In the genomic region with DNA sequence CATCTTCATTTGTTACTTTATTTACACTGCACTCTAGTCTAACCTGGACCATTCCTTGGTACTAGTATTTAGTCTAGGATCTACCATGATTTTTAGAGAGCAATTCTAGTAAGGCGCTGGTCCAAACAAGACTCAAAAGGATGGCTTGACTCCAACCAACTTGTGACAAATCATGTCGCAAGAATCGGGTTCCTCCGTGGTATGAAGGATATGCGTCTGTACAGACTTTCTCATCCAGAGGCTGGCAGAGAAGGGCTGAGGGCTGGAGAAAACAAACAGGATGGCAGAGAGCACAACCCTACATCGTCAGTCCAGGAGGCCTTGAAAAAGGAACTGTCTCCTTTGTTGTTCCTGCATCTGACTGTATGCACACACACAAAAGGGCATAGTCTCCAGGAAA, we compare ENCODE assay signal across 13 mouse cellular contexts. TPM values are rescaled to one million over a fixed set of nuclear protein-coding genes. Genes with fewer than 3 reads are reported as not detected.
DNase-seq lines count a peak whose midpoint lies in the region; ATAC-seq and TF ChIP-seq lines count a peak whose summit lies in the region.
"Had no signal": no experiment of that assay in that cellular context is flagged by ENCODE, and none has a peak within 500 bp of the region (broad histone marks: within the 10 kb centered on the region; RNA-seq: fewer than 3 reads in every experiment).

No protein-coding gene starts in this region.

- DNase-seq in heart, adult 9 months (ENCODE audit: low spot score in 2 of 2): peak; percentile 13 to 26
- peak; percentile 57 to 71 for DNase-seq in adrenal gland, postnatal 36 days
- peak; percentile 66 for DNase-seq in lung, postnatal 0 days (ENCODE audit: low spot score)
- DNase-seq in cerebellum, adult 9-11 months: no peak
- DNase-seq in MN1 (ENCODE audit: low spot score): no peak
- DNase-seq: cerebellum, adult 18-20 months; kidney, adult 9 months had no signal

- ATAC-seq in heart, embryonic 11.5 days (replicated peaks; ENCODE audit: insufficient number of reproducible peaks, low FRiP score, low TSS enrichment): no peak
- no peak for ATAC-seq in lung, postnatal 0 days
- ATAC-seq: Patski had no signal

- no peak for TF ChIP-seq EP300 in ES-Bruce4 (IDR thresholded peaks at IDR 0.05; ENCODE audit: insufficient read depth, low read depth, low read length)
- 0 out of 2 replicates have a peak, but pooled peaks have one; percentile 22 for TF ChIP-seq EP300 in lung, postnatal 0 days (IDR thresholded peaks at IDR 0.05)

- WGBS in heart, embryonic 11.5 days (ENCODE audit: insufficient replicate concordance): 80% methylated on average over 6 of the region's 6 CpGs
- 31% methylated on average over 6 of the region's 6 CpGs for WGBS in lung, postnatal 0 days

- H3K27me3 ChIP-seq in heart, embryonic 11.5 days (ENCODE audit: control insufficient read depth, insufficient read depth, low read length): no peaks in the 10 kb centered on the region
- H3K27me3 ChIP-seq in ES-Bruce4 (ENCODE audit: control insufficient read depth, insufficient read depth, low read length, poor library complexity, severe bottlenecking): no peaks in the 10 kb centered on the region
- H3K27me3 ChIP-seq in lung, postnatal 0 days (replicated peaks; ENCODE audit: insufficient read depth, low read length): no peaks in the 10 kb centered on the region
- H3K27me3 ChIP-seq: Patski; stomach, embryonic 15.5 days had no signal

- H3K9ac ChIP-seq in heart, embryonic 11.5 days (ENCODE audit: low read depth, low read length): no peak overlapping the region
- 0 out of 2 replicates have a peak overlapping the region, but pooled peaks have one; percentile 36 for H3K9ac ChIP-seq in ES-Bruce4 (ENCODE audit: low read depth, poor library complexity, severe bottlenecking)
- H3K9ac ChIP-seq in lung, postnatal 0 days (replicated peaks; ENCODE audit: low read depth): no peak overlapping the region
- H3K9ac ChIP-seq: stomach, embryonic 15.5 days had no signal

- no peak overlapping the region for H3K27ac ChIP-seq in heart, embryonic 11.5 days (ENCODE audit: low read depth, low read length)
- no peak overlapping the region for H3K27ac ChIP-seq in ES-Bruce4 (ENCODE audit: insufficient read depth, low read length)
- no peak overlapping the region for H3K27ac ChIP-seq in lung, postnatal 0 days (ENCODE audit: low read length)
- H3K27ac ChIP-seq: limb, embryonic 10.5 days; stomach, embryonic 15.5 days had no signal

- 0 out of 2 replicates have a peak, but pooled peaks cover 2% of the 10 kb centered on the region for H3K36me3 ChIP-seq in heart, embryonic 11.5 days (ENCODE audit: control insufficient read depth, insufficient read depth, low read length)
- H3K36me3 ChIP-seq in ES-Bruce4 (ENCODE audit: control insufficient read depth, insufficient read depth, low read length, poor library complexity, severe bottlenecking): peaks cover 47% of the 10 kb centered on the region
- H3K36me3 ChIP-seq in lung, postnatal 0 days (ENCODE audit: insufficient read depth, low read length): no peaks in the 10 kb centered on the region

- H3K4me3 ChIP-seq in heart, embryonic 11.5 days (ENCODE audit: low read depth, low read length): no peak overlapping the region
- H3K4me3 ChIP-seq in ES-Bruce4 (ENCODE audit: low read depth, low read length): no peak overlapping the region
- H3K4me3 ChIP-seq in lung, postnatal 0 days (ENCODE audit: low read depth, low read length): no peak overlapping the region
- H3K4me3 ChIP-seq: stomach, embryonic 15.5 days had no signal

- no peak for TF ChIP-seq CTCF in ES-Bruce4 (IDR thresholded peaks at IDR 0.05; ENCODE audit: low read depth, low read length)
- TF ChIP-seq CTCF in lung, postnatal 0 days (IDR thresholded peaks at IDR 0.05): no peak

- no peaks in the 10 kb centered on the region for H3K4me1 ChIP-seq in heart, embryonic 11.5 days (ENCODE audit: control insufficient read depth, insufficient read depth, low read length)
- peaks cover 6% of the 10 kb centered on the region for H3K4me1 ChIP-seq in ES-Bruce4 (ENCODE audit: control insufficient read depth, insufficient read depth, low read length)
- peaks cover 23% of the 10 kb centered on the region for H3K4me1 ChIP-seq in lung, postnatal 0 days (ENCODE audit: insufficient read depth, low read depth, low read length)

- no peak for TF ChIP-seq POLR2A in ES-Bruce4 (IDR thresholded peaks at IDR 0.05; ENCODE audit: insufficient read depth, low read length)

- H3K9me3 ChIP-seq in heart, embryonic 11.5 days (replicated peaks; ENCODE audit: control insufficient read depth, low read length): no peaks in the 10 kb centered on the region
- no peaks in the 10 kb centered on the region for H3K9me3 ChIP-seq in ES-Bruce4 (replicated peaks; ENCODE audit: control insufficient read depth, insufficient read depth, low read length, poor library complexity, severe bottlenecking)
- H3K9me3 ChIP-seq in lung, postnatal 0 days (ENCODE audit: low read length): no peaks in the 10 kb centered on the region
- H3K9me3 ChIP-seq: limb, embryonic 10.5 days; stomach, embryonic 15.5 days had no signal

- no peak overlapping the region for H3K4me2 ChIP-seq in heart, embryonic 11.5 days
- peak overlapping the region; percentile 25; the same call in 1 of the 2 replicates for H3K4me2 ChIP-seq in lung, postnatal 0 days (replicated peaks; ENCODE audit: low read depth, low read length)

RNA-seq across cellular contexts. Expression of gene Fbxl3, which starts 2.7 kb away (rescaled TPM):
- 23.0 and 27.2 TPM in 2 replicates for polyA plus RNA-seq in heart, embryonic 11.5 days (2014; fragmentation: Nextera tagmentation; extraction: Ambion mirVana)
- 79.9 and 89.9 TPM in 2 replicates for polyA plus RNA-seq in ES-Bruce4 (2011; ENCODE audit: insufficient read depth, insufficient read length, low read depth, missing spikeins)
- total RNA-seq in adrenal gland, postnatal 36 days (2021): 10 to 100 TPM; 73.4 to 75.6 TPM
- 31.6 and 35.4 TPM in 2 replicates for polyA plus RNA-seq in lung, postnatal 0 days (2015; fragmentation: Nextera tagmentation; extraction: Ambion mirVana)

RNA-seq across cellular contexts. Expression of gene Cln5, which starts 26.6 kb away (rescaled TPM):
- polyA plus RNA-seq in heart, embryonic 11.5 days (2014; fragmentation: Nextera tagmentation; extraction: Ambion mirVana): 31.4 and 32.2 TPM in 2 replicates
- 36.3 and 38.7 TPM in 2 replicates for polyA plus RNA-seq in ES-Bruce4 (2011; ENCODE audit: insufficient read depth, insufficient read length, low read depth, missing spikeins)
- 10 to 100 TPM; 25.1 to 34.5 TPM for total RNA-seq in adrenal gland, postnatal 36 days (2021)
- 37.7 and 41.9 TPM in 2 replicates for polyA plus RNA-seq in lung, postnatal 0 days (2015; fragmentation: Nextera tagmentation; extraction: Ambion mirVana)

RNA-seq across cellular contexts. Expression of gene Acod1, which starts 49.8 kb away (rescaled TPM):
- polyA plus RNA-seq in heart, embryonic 11.5 days (2014; fragmentation: Nextera tagmentation; extraction: Ambion mirVana): not detected in 2 replicates
- not detected in 2 replicates for polyA plus RNA-seq in ES-Bruce4 (2011; ENCODE audit: insufficient read depth, insufficient read length, low read depth, missing spikeins)
- not detected for total RNA-seq in adrenal gland, postnatal 36 days (2021)
- 0.11 and 0.43 TPM in 2 replicates for polyA plus RNA-seq in lung, postnatal 0 days (2015; fragmentation: Nextera tagmentation; extraction: Ambion mirVana)
- polyA plus RNA-seq: limb, embryonic 10.5 days; neural tube, embryonic 11.5 days had no signal

Comparison
In these comparisons a context has a peak if more than half of its experiments do, and no peak if none do; other contexts are left out.
1. DNase-seq: peak in heart, adult 9 months (2 of 2), adrenal gland, postnatal 36 days (2 of 2) and lung, postnatal 0 days (single experiment); none in cerebellum, adult 9-11 months (single experiment) and MN1 (single experiment).